Comparison of ENCODE assay signal across 7 mouse cellular contexts in the genomic region with DNA sequence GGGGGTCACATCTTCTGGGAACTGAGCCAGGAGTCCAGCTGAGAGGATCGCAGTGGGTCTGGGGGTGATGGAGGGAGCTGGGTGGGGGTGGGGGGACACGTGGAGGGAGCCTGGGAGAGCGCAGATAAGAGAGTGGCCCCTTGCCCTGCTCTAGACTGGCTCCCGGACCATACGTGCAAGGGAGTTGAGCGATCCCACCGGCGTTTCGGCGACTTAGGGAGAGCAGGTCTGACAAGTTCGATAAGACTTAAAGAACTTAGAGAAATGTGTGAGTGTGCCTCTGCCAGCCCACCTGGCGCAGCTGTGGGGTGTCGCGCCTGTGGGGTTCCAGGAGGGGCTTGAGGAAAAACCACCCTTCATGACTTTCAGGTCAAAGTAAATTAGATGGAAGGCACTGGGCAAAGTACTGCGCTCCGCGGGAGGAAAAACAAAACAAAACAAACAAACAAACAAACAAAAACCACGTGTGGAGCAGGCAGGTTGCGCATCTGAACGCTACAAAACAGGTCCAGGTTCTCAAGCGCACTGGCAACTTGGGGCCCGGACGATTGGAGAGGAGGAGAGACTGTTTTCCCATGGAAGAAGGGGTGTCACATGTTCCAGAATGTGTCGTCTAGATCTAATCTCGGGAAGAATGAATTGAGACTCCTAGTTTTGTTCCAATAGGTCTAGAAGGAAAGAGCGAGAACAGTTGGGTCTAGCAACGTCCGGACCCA. TPM values are rescaled to one million over a fixed set of nuclear protein-coding genes. Genes with fewer than 3 reads are reported as not detected.
A peak's percentile ranks its signal among the peaks of the same experiment; 100 is the strongest.
DNase-seq lines count a peak whose midpoint lies in the region; ATAC-seq and TF ChIP-seq lines count a peak whose summit lies in the region.

No protein-coding gene starts in this region.

- 0 out of 2 replicates have a peak, but pooled peaks have one; percentile 21 for TF ChIP-seq POLR2A in testis, adult 2 months (IDR thresholded peaks at IDR 0.05; ENCODE audit: control insufficient read depth, low read depth, low read length)

- peak overlapping the region; percentile 99 for H3K4me2 ChIP-seq in embryonic facial prominence, embryonic 15.5 days (replicated peaks)
- H3K4me2 ChIP-seq in midbrain, embryonic 11.5 days = peak overlapping the region; percentile 98

- H3K9me3 ChIP-seq in embryonic facial prominence, embryonic 15.5 days (replicated peaks) = no peaks in the 10 kb centered on the region
- H3K9me3 ChIP-seq in midbrain, embryonic 11.5 days (ENCODE audit: control insufficient read depth, low read length) = no peaks in the 10 kb centered on the region

- ATAC-seq in embryonic facial prominence, embryonic 15.5 days (ENCODE audit: insufficient number of reproducible peaks, low FRiP score, low TSS enrichment, low read depth) = no peak
- peak; percentile 22 for ATAC-seq in inflammation-experienced regulatory T-cells, adult 6 months
- peak; percentile 71 for ATAC-seq in midbrain, embryonic 11.5 days (ENCODE audit: low FRiP score)

- H3K36me3 ChIP-seq in testis, adult 2 months (ENCODE audit: control insufficient read depth, insufficient read depth, low read length) = no peaks in the 10 kb centered on the region
- H3K36me3 ChIP-seq in embryonic facial prominence, embryonic 15.5 days = no peaks in the 10 kb centered on the region
- no peaks in the 10 kb centered on the region for H3K36me3 ChIP-seq in midbrain, embryonic 11.5 days (ENCODE audit: control insufficient read depth, insufficient read depth, low read length)

- no peaks in the 10 kb centered on the region for H3K27me3 ChIP-seq in testis, adult 2 months (ENCODE audit: control insufficient read depth, insufficient read depth, low read length)
- peaks cover 14% of the 10 kb centered on the region; the same call in 1 of the 2 replicates for H3K27me3 ChIP-seq in embryonic facial prominence, embryonic 15.5 days
- peaks cover 13% of the 10 kb centered on the region for H3K27me3 ChIP-seq in midbrain, embryonic 11.5 days (ENCODE audit: control insufficient read depth, insufficient read depth, low read length)

- DNase-seq in testis, postnatal 14 days (ENCODE audit: low spot score) = no peak
- peak; percentile 89 for DNase-seq in midbrain, embryonic 11.5 days (ENCODE audit: low spot score, missing footprints)
- no peak for DNase-seq in right cerebral cortex, postnatal 36 days (ENCODE audit: low spot score in 2 of 2)
- no peak for DNase-seq in frontal cortex, postnatal 14 days (ENCODE audit: low spot score in 2 of 2)

- H3K9ac ChIP-seq in embryonic facial prominence, embryonic 15.5 days = peak overlapping the region; percentile 33; the same call in 1 of the 2 replicates
- H3K9ac ChIP-seq in midbrain, embryonic 11.5 days (ENCODE audit: low read length) = peak overlapping the region; percentile 65

- peak overlapping the region; percentile 81 for H3K4me3 ChIP-seq in testis, adult 2 months (ENCODE audit: control insufficient read depth, low read depth, low read length)
- H3K4me3 ChIP-seq in embryonic facial prominence, embryonic 15.5 days (replicated peaks) = peak overlapping the region; percentile 69
- peak overlapping the region; percentile 54 for H3K4me3 ChIP-seq in midbrain, embryonic 11.5 days (ENCODE audit: low read depth, low read length)

- peaks cover 2% of the 10 kb centered on the region; the same call in 1 of the 2 replicates for H3K4me1 ChIP-seq in testis, adult 2 months (ENCODE audit: control insufficient read depth, insufficient read depth, low read length)
- H3K4me1 ChIP-seq in embryonic facial prominence, embryonic 15.5 days = peaks cover 6% of the 10 kb centered on the region
- H3K4me1 ChIP-seq in midbrain, embryonic 11.5 days (ENCODE audit: control insufficient read depth, insufficient read depth, low read length) = peaks cover 6% of the 10 kb centered on the region

- H3K27ac ChIP-seq in testis, adult 2 months (ENCODE audit: control insufficient read depth, insufficient read depth, low read depth, low read length) = peak overlapping the region; percentile 58
- no peak overlapping the region for H3K27ac ChIP-seq in embryonic facial prominence, embryonic 15.5 days (replicated peaks)
- no peak overlapping the region for H3K27ac ChIP-seq in midbrain, embryonic 11.5 days (ENCODE audit: low read depth, low read length)

- WGBS in embryonic facial prominence, embryonic 15.5 days = 4% methylated on average over 28 of the region's 28 CpGs
- 5% methylated on average over 28 of the region's 28 CpGs for WGBS in midbrain, embryonic 11.5 days

- TF ChIP-seq CTCF in testis, adult 2 months (IDR thresholded peaks at IDR 0.05; ENCODE audit: control insufficient read depth, insufficient read depth, insufficient replicate concordance, low read depth, low read length) = no peak

RNA-seq across cellular contexts. Expression of a gene that starts 1.1 kb away (rescaled TPM):
- polyA plus RNA-seq in testis, adult 2 months (2012; rRNA removed) = 3.8 and 4.0 TPM in 2 replicates
- 2.1 and 3.3 TPM in 2 replicates for polyA plus RNA-seq in embryonic facial prominence, embryonic 15.5 days (2015; fragmentation: Nextera tagmentation; extraction: Ambion mirVana)
- polyA plus RNA-seq in inflammation-experienced regulatory T-cells, adult 6 months (2017; shearing (Covaris generic)) = 10 to 100 TPM; 26.6 to 36.7 (median 29.9) TPM
- polyA plus RNA-seq in midbrain, embryonic 11.5 days (2014; fragmentation: Nextera tagmentation; extraction: Ambion mirVana) = 0.26 and 0.87 TPM in 2 replicates
